Mouse (Mus musculus) CD4-positive helper T cell, adult 2 months (primary cell): ENCODE measurements around the gene Phlpp1.
A peak's percentile ranks its signal among the peaks of the same experiment; 100 is the strongest.

Source experiments
- DNase-seq: peaks from one replicate; pipeline ENCODE4 v3.0.0-alpha.2; 2012; ENCODE audit warnings: low read depth, missing footprints, low spot score

Gene Phlpp1

GRCm38 (mm10) chr1:106314476-106314875 is 142.9 kb downstream of the Phlpp1 start:
- no peak for DNase-seq

GRCm38 (mm10) chr1:106316641-106317304 is 145.2 kb downstream of the Phlpp1 start:
- no peak for DNase-seq

- DNase-seq = peak; percentile 27
Observed at GRCm38 (mm10) chr1:106318341-106318740, 146.8 kb downstream of the Phlpp1 start.

GRCm38 (mm10) chr1:106320583-106320982 is 149.0 kb downstream of the Phlpp1 start:
- DNase-seq = no peak

GRCm38 (mm10) chr1:106321432-106322126 is 150.0 kb downstream of the Phlpp1 start:
- DNase-seq = peak; percentile 51

GRCm38 (mm10) chr1:106326691-106327090 is 155.1 kb downstream of the Phlpp1 start:
- DNase-seq = no peak

GRCm38 (mm10) chr1:106342100-106342499 is 170.5 kb downstream of the Phlpp1 start:
- DNase-seq = no peak

- no peak for DNase-seq
Observed at GRCm38 (mm10) chr1:106345265-106345664, 173.7 kb downstream of the Phlpp1 start.

GRCm38 (mm10) chr1:106346776-106347175 is 175.2 kb downstream of the Phlpp1 start:
- DNase-seq = no peak

GRCm38 (mm10) chr1:106349116-106349515 is 177.6 kb downstream of the Phlpp1 start:
- DNase-seq = no peak

- no peak for DNase-seq
Observed at GRCm38 (mm10) chr1:106351512-106351911, 180.0 kb downstream of the Phlpp1 start.

GRCm38 (mm10) chr1:106352801-106353511 is 181.4 kb downstream of the Phlpp1 start:
- DNase-seq = no peak

- no peak for DNase-seq
Observed at GRCm38 (mm10) chr1:106353993-106354392, 182.4 kb downstream of the Phlpp1 start.

- DNase-seq = no peak
Observed at GRCm38 (mm10) chr1:106359474-106359873, 187.9 kb downstream of the Phlpp1 start.

- no peak for DNase-seq
Observed at GRCm38 (mm10) chr1:106362841-106363604, 191.5 kb downstream of the Phlpp1 start.

GRCm38 (mm10) chr1:106369330-106369729 is 197.8 kb downstream of the Phlpp1 start:
- no peak for DNase-seq

GRCm38 (mm10) chr1:106372446-106372845 is 200.9 kb downstream of the Phlpp1 start:
- no peak for DNase-seq

GRCm38 (mm10) chr1:106373656-106374055 is 202.1 kb downstream of the Phlpp1 start:
- DNase-seq = no peak

- no peak for DNase-seq
Observed at GRCm38 (mm10) chr1:106374274-106374673, 202.7 kb downstream of the Phlpp1 start.

GRCm38 (mm10) chr1:106374971-106375370 is 203.4 kb downstream of the Phlpp1 start:
- DNase-seq = peak; percentile 27

- DNase-seq = no peak
Observed at GRCm38 (mm10) chr1:106376003-106376402, 204.5 kb downstream of the Phlpp1 start.

GRCm38 (mm10) chr1:106380465-106380864 is 208.9 kb downstream of the Phlpp1 start:
- DNase-seq = no peak
